Mouse (Mus musculus): ENCODE measurements around the gene Commd7.

Gene Commd7

DNA sequence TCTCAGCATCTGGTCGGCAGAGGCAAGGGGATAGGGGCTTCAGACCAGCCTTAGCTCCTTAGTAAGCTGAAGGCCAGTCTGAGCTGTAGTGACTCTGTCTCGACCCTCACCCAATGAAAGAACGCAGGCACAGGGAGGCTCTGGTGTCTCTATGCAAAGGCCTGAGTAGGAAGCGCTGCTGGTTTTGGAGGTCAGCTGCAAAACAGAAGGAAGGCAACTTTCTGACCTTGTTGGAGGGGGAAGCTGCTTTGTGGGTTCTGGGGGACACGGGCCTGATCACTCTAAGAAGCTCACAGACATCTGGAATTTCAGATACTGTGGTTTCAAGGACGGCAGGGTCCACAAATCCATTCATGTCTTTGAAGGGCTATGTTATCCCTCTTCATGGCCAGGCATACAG is 46.6 kb downstream of the Commd7 start:
- DNase-seq = no peak

DNA sequence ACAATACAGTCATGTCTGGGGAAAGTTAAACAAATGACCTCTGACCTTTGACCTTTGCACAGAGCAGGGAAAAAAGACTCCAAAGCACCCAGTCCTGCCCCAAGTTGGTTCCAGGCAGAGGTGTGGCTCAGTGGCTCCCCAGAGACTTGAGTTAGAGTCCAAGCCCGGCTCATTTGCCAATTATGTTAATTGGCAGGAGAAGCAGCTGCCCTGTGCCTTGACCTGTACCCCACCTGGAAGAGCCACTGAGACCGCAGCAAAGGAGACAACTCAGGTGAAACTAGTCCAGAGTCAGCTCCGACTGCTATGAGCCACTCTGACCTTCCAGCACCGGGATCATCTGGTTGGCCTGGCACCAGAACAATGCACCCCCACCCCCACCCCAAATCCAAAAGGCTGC is 48.2 kb downstream of the Commd7 start:
- DNase-seq = no peak

DNA sequence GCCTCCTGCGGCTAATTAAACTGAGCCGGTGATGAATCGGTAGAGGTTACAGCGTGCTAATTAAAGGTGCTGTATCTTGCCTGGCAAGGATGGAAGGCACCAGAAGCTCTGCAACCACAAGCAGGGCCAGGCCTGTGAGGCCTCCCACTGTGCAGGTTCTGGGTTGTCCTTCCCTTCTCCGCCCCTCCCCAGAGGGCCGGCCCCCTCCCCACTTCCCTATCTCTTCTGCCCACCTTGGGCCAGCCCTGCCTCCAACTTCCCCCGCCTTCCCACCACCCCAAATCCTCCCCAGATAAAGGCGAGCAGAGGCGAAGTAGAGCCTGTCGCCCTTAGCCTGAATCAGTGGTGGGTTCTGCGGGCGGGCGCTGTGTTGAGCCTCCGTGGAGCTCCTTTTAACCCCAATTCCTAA is 48.9 kb downstream of the Commd7 start:
- DNase-seq = no peak

DNA sequence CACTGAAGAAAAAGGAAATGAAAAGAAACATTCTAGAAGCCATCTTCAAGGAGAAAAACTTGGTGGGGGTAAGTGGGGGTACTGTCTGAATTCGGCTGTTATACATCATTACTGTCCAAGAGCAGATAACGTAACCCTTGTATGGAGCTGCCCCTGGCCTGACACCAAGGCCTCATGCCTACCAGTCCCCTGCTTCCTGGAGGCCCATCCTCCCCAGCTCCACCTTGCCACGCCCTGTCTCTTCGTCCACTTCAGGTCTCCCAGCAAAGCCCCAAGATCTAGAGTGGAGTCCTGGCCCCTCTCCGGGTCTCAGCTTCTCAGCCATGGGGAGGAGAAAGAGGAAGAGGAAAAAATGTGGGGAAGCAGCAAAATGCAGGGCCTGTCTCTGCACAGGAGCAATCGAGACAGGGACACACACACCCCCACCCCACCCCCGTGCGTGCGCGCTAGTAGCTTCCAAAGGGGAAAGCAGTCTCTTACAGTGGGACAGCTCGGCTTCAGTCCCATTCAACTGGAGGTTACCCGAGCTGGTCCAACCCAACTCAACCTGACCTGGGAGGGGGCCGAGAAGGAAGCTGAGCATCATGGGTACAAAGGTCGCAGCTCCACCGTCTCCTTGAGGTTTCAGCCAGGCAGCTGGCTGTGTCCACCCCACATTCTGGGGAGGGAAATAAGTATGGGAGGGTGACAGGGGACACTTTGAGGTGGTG is 49.5 kb downstream of the Commd7 start:
- no peak for DNase-seq

DNA sequence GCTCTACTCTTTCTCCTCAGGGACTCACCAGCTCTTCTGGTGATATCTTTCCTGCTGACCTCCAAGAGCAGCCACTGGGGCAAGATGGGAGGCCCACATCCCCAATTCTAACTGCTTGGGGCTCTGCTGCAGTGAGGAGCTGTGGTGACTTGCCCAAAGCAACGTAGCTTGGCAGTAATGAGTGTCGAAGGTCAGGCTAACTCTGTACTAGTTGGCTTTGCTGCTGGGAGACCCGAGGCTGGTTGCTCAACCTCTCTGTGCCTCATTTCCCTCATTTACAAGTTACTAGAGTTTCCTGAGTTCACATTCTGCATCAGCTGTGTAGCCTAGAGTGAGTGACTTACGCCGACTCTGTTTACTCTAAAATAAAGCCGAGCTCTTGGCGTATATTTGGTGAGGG is 51.2 kb downstream of the Commd7 start:
- DNase-seq = no peak

DNA sequence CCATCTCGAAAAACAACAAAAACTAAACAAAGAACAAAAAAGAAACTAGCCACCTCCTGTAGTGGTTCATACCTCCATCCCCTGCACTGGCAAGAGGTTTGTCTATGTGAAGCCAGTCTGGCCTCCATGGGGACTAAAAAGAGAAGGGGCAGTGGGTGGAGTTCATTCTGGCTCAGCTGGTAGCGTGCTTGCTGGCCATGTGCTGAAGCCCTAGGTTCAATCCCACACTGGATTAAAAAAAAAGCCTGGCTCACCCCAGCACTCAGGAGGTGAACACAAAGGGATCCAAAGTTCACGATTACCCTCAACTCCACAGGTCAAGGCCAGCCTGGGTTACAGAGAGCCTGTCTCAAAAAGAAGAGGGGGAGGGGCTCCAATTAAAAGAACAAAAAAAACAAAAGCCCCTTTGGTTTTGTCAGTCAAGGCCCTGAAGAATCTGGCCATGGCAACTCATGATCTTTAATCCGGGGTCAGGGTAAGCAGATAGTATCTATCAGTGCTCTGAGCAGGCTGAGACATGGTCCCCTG is 52.1 kb downstream of the Commd7 start:
- DNase-seq = no peak

DNA sequence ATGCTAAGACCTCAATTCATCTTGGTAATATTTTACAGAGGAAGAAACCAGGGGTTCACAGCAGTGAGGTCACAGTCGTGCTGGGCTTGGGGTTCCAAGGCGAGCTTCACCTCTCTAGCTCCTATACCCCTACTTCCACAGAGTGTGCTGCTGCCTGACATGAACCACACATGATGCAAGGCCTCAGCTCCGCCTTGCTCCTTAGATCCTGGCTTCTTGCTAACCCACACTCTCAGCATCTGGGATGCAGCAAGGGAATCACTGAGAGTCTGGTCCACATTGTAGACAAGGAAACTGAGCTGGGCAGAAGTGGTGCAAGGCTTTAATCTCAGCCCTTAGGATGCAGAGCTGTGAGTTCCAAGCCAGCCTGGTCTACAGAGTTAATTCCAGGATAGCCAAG is 52.5 kb downstream of the Commd7 start:
- DNase-seq = no peak

DNA sequence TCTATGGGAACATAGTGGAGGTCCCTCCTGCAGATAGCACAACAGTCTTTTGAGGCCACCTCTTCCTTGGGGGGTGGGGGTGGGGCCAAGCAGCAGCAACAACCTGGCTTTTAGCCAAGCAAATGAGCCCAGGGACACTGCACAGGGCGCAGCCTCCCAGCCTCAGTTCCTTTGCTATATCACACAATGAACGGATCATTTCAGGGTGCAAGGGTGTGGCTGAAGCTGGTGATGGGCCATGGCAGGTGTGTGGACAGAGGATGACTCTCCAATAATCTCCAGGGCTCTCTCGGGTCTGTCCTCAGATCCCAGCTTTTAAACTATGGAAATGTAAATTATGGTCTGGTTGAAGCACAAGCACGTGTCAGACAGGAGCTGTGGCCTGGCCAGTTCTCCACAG is 55.5 kb downstream of the Commd7 start:
- DNase-seq = no peak

DNA sequence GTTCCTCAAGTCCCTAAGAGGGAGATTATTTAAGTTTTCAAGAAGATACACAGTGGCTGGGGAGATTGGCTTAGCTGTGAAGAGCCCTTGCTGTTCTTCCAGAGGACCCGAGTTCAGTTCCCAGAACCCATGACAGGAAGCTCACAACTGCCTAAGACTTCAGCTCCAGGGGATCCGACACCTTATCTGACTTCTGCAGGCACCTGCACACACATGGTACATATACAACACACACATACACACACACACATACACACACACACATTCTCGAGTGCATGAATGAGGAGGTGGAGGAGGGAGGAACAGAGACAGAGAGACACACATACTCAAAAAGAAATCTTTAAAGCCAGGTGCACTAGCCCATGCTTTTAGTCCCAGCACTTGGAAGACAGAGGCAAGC is 56.4 kb downstream of the Commd7 start:
- DNase-seq = no peak

DNA sequence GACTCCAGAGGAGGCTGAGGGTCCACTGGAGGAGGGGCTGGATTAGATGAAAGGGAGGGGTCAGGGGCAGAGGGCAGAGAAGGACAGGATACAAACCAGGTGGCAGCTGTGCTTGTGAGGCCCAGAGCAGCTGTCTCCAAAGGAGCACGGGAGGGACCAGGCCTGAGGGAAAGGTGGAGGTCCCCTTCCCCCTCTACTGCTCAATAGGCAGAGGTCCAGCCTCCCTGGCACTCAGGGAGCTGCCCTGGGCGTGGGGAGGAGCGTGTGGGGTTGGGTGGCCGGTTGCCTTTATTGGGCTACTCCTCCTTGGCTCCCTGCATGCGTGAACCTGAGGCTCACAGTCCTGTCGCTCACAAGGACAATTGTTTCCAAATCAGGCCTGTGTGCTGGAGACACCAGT is 57.0 kb downstream of the Commd7 start:
- DNase-seq = no peak

DNA sequence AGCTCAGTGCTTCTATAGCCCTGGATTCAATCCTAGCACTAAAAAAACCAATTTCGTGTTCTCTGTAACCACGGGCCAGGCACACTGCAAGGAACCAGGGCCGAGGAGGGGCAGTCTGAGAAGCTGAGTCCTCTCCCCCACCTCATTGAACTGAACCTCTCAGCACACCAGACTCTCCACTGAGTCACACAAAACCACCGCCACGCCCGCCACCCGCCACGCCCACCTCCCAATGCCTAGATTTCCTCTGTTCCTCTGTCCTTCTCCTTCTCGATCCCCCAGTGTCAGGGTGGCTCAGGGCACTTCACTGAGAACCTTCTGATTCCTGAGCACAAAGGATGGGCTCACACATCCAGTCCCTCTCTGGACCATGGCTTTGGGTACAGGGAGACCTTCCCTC is 59.5 kb downstream of the Commd7 start:
- no peak for DNase-seq

DNA sequence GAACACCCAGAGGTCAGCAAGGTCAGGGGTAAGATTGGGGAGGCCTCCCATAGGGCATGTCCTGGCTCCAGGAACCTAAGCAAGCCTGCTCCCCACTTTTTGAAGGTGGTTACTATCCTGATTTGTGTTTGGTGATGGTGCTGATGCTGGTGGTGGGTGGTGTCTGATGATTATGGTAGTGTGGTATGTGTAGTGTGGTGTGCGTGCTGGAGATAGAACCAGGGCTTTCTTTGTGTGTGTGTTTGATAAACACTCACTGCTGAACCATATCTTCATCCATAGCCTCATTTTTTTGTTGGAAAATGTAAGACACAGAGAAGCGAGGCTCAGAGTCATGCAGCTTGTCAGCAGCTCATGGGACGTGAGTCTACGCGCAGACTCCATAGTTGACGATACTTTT is 64.0 kb downstream of the Commd7 start:
- no peak for DNase-seq

DNA sequence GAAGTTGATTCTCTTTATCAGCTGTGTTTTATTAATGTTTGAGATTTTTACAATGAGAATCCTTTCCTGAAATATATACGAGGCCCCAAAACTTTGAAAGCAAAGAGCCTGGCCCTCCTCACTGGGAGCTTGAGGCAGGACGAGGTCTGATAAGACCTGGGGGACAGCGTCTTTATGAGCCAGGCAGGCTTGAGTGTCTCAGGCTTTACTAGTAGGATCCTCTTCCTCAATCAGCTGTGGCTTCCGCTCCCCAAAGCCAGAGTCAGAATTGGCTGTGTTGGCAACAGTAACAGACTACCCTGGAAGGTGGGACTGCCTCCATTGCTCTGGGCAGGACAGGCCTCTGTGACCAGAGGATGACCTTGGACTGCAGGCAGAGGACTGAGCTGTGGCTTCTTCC is 64.6 kb downstream of the Commd7 start:
- no peak for DNase-seq

Data from cerebellum, postnatal 36 days (tissue).